Mouse (Mus musculus) C2C12 (cell line): ENCODE measurements around the gene Lypla2.

Experiments used
- CTCF ChIP-seq: IDR thresholded peaks from one replicate; pipeline ENCODE4 v1.5.1; 2011; ENCODE audit not compliant: control insufficient read depth, insufficient read depth, insufficient read length
- MYOG ChIP-seq: IDR thresholded peaks from one replicate; pipeline ENCODE4 v1.6.1; 2011; ENCODE audit not compliant: control insufficient read depth, insufficient read length; ENCODE audit errors: extremely low read depth

- TF ChIP-seq CTCF = no peak
- no peak for TF ChIP-seq MYOG
Observed at GRCm38 (mm10) chr4:135987714-135988113, 15.3 kb upstream of the Lypla2 start.
